Mouse (Mus musculus) T-cell, adult 2 months (primary cell): ENCODE measurements around the gene Csmd2.
"Not testable (repeated sequence)": the region's sequence is repeated elsewhere in the genome, so short reads cannot be mapped to it uniquely, and the experiment has no call there.

Source experiments
- DNase-seq: peaks from one replicate; pipeline ENCODE4 v3.0.0; 2022; ENCODE audit warnings: low spot score

Csmd2 gene

DNA sequence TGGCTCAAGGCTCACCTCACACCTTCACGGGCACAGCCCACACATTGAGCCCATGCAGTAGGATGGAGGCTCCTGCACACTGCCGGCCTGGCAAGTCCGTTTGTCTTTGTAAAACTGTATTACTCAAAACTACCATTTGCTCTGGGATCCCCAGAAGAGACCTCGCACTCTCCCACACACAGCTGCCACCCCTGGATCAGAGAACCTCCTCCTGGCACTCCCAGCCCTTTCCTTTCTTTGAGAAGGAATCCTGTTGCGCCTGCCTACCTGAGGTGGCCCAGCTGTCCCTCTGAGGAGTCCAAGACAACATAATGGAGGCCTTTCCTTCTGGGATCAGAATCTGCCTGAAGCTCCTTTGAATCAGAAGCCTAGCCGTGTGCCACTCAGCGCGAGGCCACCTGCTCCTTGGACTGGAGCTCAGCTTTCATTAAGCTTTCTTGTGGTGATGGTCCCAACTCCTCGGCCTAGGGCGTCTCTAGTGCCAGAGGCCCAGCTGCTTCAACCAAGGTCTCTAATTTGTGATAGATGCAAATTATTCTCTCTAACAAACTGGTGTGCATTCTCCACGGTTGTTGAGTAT lies 502.0 kb downstream of the Csmd2 start:
- DNase-seq = no peak

DNA sequence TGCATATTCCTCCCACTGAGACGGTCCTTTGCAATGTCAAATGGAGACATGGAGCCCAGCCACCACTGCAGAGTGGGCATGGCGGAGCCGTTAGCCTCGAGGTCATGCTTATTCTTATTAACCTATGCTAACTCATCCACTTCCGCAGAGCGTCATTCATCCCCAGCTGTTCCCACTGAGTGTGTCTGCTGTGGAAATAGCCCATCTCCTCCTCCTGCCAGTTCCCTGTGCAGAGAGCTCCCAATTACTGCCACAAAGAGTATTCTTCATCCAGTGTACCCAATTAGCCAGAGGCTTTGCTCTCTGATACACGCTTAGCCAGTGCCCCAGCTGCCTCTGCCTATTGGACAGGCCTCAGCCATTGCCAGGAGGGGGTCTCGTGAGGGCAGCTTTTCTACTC lies 504.4 kb downstream of the Csmd2 start:
- DNase-seq = no peak

GRCm38 (mm10) chr4:128499980-128500379 lies 512.3 kb downstream of the Csmd2 start:
- DNase-seq = no peak

DNA sequence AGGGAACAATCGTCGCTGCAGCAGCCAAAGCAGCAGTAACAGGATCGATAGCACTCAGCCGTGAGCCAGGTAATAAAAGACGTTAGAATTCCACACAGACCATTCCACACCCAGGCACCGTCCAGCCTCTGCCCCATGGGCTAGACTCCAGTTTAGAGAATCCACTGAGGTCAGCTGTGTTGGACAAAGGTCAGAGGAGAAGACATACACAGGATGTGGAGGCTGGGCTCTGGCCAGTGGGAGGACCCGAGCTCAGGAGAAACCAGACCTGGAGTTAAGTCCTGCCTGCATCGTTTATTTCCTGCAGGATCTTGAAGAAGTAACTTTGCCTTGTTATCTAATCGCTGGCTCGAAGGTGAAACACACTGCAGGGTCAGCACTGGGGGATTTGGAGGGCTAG lies 519.2 kb downstream of the Csmd2 start:
- DNase-seq = no peak

DNA sequence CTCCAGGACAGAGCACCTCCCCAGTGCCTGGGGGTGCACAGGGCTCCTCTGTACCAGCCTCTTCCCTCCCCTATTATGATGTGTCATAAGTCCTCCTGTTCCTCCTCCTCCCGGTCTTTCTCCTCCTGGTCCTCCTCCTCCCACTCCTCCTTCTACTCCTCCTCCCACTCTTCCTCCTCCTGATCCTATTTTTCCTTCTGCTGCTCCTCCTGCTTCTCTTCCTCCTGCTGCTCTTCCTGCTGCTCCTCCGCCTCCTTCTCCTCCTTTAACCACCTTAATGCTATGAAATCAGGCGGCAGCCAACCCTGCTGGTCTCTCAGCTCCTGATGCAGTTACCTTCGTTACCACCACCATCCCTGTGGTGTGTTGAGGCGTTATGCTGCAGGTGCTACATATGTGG lies 522.2 kb downstream of the Csmd2 start:
- no peak for DNase-seq

DNA sequence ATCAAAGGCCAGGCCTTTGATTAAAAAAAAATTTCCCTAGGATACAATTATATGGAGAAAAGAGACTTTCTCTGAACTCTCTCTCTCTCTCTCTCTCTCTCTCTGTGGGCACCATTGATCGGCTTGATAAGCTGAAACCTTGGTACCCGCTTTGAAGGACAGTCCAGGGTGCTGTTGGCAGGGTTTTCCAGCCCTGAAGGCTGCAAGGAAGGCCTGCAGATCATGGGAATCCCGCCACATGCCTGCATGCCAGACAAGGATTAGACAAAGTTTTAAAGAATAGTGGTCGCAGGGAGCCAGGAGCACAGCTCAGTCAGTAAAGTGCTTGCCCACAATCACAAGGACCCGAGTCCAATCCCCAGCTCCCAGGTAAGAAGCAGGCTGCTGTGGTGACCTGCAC lies 526.8 kb downstream of the Csmd2 start:
- no peak for DNase-seq

GRCm38 (mm10) chr4:128521276-128521675 lies 533.6 kb downstream of the Csmd2 start:
- no peak for DNase-seq

- DNase-seq = no peak
These were observed 555.7 kb downstream of the Csmd2 start for GRCm38 (mm10) chr4:128543378-128543777.

- not testable (repeated sequence) for DNase-seq
These were observed 556.4 kb downstream of the Csmd2 start for GRCm38 (mm10) chr4:128543956-128544486.

DNA sequence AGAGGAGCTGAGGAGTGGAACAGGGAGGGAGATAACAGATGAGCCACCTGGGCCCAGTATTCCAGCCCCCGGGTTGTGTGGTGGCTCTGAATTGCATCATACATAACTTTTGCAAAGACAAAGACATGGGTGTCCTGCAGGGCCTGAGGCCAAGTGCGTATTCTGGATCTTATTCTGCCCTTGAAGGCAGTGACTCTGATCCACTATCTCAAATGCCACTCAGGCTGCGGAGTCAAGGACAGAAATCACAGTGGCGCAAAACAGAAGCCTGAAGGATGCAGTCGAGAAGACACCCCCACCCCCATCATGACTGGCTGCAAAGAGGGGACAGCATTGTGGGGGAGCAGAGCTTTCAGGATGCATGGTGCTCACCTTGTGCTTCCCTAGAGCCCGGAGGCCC lies 563.1 kb downstream of the Csmd2 start:
- no peak for DNase-seq

GRCm38 (mm10) chr4:128554198-128554597 lies 566.5 kb downstream of the Csmd2 start:
- no peak for DNase-seq

DNA sequence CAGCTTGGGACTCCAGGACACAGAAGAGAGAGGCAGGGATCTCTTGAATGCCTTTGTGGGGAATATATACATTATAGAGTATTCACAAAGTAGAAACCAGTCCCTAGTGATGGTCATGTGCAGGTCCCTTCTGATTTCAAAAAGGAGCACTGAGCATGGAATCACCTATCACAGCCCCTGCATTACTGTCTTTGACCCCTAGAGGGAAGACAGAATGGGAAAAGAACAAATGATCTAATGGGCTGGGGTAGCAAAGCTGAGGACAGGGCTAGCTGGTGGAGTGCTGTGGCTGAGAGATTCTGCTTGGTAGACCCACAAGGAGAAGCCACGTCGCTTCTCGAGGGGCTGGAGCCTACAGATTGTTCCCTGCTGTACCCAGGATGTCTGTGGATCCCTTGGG lies 572.7 kb downstream of the Csmd2 start:
- no peak for DNase-seq

GRCm38 (mm10) chr4:128575811-128576210 lies 588.2 kb downstream of the Csmd2 start:
- no peak for DNase-seq

GRCm38 (mm10) chr4:128579182-128579581 lies 591.5 kb downstream of the Csmd2 start:
- peak; percentile 42 for DNase-seq

- no peak for DNase-seq
These were observed 605.6 kb downstream of the Csmd2 start for GRCm38 (mm10) chr4:128593286-128593685.

GRCm38 (mm10) chr4:128594062-128594461 lies 606.4 kb downstream of the Csmd2 start:
- peak; percentile 31 for DNase-seq

DNA sequence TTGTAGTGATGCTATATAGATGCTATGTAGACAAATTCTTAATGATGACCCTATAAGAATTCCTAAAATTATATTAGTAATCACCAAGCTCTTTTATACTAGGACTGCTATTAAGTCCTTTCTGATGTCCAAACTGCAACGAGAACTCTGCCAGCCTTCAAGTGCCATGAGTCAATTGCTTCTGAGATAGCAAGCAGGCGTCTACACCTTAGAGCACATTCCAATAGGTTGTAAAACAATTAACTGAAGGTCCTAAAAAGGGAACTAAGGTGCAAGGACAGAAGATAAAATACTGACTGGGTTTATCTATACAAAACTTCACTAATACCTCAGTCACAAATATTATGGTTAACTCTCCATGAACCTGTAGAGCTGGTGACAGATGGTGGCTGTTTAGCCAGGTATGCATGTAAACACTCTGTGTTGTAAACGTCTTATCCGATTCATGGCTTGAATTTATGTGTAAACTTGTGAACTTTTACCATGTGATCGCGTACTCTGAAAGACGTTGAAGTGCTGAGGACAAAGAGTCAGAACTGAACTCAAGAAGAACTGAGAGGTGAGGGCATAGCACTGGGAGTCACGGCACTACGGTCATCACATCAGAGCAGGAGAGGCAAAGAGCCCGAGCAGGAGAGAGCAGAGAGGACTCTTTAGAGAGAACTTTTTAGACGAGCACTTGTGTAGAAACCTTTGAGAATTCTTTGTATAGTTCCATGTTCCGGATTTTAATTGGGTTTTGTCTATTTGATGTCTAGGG lies 610.3 kb downstream of the Csmd2 start:
- no peak for DNase-seq

GRCm38 (mm10) chr4:128606586-128606985 lies 618.9 kb downstream of the Csmd2 start:
- no peak for DNase-seq

DNA sequence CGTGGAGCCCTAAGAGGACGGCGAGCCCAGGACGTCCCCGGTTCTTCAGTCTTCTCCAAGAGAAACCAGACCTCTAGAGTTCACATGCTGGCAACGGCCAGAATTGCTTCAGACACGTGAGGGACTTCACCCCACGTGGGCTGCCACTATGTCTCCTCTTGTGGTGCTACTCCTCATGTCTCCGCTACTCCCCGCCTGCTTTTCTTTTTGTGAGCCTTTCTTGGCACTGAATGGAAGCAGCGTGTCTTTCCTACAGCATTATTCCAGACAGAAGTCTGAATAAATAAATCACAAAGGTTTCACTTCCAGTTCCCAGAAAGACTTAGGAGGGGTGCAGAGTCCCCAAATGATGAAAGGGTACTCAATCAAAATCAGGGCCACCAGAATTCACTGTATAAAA lies 620.0 kb downstream of the Csmd2 start:
- no peak for DNase-seq

DNA sequence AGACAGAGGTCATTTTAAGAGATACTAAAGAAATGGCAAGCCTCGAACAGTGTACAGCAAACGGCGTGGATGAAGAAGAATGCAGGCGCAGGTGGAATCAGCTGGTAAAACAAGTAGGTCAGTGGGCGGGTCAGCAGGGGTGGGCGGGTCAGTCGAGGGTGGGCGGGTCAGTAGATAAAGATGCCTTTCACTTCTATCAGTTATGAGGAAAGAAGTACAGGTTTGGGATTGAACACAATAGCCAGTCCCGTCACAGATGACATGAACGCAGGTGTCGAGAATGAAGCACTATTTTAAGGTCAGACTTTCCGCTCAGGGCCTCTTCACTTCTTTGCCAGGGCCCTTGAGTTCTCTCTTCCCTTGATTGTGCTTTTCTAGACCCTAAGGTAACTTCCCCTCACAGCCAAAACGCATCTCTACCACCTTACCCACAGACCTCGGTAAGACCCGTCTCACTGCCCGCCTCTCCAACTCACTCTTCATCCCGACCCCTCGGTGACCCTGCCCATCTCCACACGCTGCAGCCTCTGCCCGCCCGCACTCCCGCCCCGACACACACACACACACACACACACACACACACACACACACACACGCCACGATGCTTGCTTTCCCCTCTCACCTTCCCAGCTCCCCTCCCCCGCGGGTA lies 621.7 kb downstream of the Csmd2 start:
- no peak for DNase-seq

DNA sequence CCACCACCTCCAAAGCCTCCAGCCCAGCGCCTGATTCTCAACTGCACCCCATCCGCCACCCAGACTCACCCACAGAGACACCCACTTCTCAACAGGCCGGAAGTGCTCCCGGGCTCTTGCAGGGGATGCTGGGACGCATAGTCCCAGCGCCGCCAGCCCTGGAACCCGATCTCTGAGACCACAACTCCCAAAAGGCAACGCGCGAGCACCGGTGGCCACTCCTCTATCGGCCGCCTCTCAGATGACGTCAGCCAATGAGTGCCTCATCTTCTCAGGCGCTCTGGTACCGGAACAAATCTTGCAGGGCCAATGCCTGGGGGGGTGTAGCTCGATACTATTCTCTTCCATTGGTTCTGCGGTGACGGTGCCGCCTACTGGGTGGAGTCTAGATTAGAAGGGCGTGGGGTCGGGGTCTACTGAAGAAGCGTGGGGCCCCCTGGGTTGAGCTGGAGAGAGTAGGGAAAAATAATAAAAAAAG lies 622.3 kb downstream of the Csmd2 start, which contains the start of gene Zscan20:
Gene Zscan20, minus strand, starts transcription at position 174 of the 478 bp plus-strand sequence.
- peak; percentile 98 for DNase-seq

- no peak for DNase-seq
These were observed 623.0 kb downstream of the Csmd2 start for GRCm38 (mm10) chr4:128610706-128611105.

- not testable (repeated sequence) for DNase-seq
These were observed 624.1 kb downstream of the Csmd2 start for GRCm38 (mm10) chr4:128611726-128612125.
